Mouse (Mus musculus) MEL-GATA-1-ER (cell line): Measurements from ENCODE around the gene Phf21a.
"Not testable (repeated sequence)": the region's sequence is repeated elsewhere in the genome, so short reads cannot be mapped to it uniquely, and the experiment has no call there.

ENCODE experiments used
- DNase-seq: peaks from one replicate; pipeline ENCODE4 v3.0.0-alpha.2; 2012; ENCODE audit warnings: low read depth; ENCODE audit errors: extremely low read depth

The Phf21a gene

GRCm38 (mm10) chr2:92380495-92381050 is 287.7 kb downstream of the Phf21a start:
- DNase-seq, result no peak

DNA sequence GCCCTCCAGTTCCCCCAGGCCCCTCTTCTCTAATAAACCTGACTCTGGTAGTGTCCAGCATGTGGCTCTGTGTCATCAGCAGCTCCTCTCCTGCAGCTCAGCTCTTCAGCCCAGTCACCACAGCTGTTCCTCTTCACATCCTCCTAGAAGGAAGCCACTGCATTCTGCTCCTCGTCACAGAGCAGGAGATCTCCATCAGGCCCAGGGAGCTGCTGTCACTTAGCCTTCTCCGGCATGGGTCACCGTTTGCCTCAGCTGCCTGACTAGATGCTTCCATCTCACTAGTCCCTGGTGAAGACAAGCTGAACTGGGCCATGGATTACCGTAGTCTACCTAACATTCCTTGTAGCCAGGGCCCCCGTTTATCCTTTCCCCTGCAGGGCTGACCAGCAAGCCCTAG is 288.2 kb downstream of the Phf21a start:
- DNase-seq, result no peak

DNA sequence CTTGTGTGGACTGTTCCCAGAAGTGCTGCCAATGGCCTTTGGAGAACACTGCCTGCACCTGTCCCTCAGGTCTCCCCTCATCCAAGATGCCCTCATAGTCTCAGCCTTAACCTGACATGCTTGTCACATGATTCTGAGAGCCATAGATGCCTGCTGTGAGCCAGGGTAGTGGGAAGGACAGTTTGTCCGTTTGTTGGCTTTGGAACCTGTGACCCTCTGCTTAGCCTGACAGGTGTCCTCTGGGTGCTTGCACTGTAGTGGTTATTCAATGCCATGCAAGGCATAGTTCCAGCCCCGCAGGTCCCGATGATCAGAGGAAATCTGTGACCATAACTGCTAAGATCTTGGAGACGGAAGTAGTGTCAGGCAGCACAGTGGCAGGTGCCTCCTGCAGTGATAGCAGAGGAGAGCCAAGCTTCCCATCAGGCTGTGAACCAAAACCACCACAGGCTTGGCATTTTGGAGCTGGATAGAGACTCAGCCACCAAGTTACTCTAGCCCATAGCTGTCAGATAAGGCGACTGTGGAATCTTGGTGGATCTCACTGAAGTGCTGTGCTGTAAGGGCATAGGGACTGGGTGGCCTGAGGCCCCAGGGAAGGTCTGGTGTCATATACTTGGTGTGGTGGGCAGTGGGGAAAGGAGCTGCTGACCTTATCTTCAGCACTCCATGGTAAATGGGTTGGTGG is 289.1 kb downstream of the Phf21a start, which contains the start of gene 1700029I15Rik:
Gene 1700029I15Rik, plus strand, starts transcription at position 638 of the 688 bp plus-strand sequence.
- no peak for DNase-seq

GRCm38 (mm10) chr2:92382759-92383158 is 289.8 kb downstream of the Phf21a start:
- no peak for DNase-seq

DNA sequence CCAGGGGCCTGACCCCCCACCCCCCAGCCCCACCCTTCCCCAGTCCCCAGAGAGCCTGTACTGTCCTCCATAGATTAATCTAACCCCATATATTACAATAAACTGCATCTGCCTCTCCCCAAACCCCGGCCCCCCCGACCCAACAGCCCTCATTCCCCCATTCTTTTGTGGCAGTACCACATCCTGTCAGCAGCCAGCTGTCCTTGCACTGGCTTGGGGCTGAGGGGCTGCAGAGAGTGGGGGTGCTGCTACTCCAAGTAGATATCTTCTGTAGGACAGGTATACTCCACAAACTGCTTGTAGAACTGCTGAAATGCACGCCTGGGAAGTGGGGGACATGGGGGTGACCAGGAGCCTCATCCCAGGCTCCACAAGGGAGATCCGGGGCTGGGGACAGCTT is 291.2 kb downstream of the Phf21a start:
- no peak for DNase-seq

- no peak for DNase-seq
Observed at GRCm38 (mm10) chr2:92385113-92386051, 292.5 kb downstream of the Phf21a start.

DNA sequence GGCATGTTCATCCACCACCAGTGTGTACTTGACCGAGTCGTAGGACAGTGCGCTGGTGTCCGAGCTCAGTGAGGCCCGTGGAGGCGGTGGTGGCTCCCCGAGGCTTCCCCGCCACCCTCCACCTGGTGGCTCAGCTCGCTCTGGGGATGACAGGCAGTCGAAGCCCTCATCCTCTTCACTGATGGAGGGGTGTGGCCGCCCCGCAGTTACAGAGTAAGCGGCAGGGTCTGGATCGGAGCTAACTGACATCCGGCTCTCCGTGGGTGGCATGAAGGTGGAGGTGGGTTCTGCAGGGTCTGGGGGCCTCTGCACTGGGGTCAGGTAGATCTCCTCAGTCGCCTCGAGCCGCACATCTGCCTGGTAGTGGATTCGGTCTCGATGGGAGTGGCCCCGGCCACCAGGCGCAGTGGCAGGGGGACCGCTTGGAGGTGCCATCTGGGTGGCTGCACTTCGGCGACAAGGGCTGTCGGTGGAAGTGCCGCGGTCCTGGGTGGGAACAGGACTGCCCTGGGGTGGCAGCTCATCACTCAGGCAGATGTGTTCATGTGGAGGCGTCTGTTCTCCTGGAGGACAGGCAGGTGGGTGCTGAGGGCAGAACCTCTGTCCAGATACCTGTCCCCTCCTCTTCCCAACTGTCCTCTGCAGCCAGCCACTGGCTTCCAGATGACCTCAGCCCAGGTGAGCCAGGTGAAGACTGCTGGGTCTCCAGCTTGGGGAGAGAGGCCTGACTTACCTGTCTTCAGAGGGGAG is 294.1 kb downstream of the Phf21a start:
- DNase-seq, result no peak

DNA sequence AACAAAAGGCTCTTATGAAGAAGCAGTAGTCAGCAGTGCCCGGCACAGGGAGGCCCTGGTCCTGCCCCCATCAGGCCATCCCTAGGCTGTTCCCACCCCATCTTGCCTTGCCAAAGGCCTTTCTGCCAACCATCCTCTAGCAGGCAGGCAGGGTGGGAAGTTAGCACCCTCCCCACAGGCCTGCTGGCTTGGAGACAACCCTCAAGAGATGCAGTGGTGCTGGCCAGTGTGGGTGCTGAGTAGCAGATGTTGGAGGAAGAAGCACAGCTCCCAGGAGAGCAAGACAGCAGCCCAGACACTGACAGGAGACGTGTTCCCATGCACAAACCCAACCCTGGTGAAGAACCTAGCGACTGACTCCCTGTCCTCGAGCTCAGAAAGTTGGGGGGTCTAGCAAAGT is 294.7 kb downstream of the Phf21a start:
- no peak for DNase-seq

GRCm38 (mm10) chr2:92388081-92388517 is 295.2 kb downstream of the Phf21a start:
- DNase-seq, result no peak

DNA sequence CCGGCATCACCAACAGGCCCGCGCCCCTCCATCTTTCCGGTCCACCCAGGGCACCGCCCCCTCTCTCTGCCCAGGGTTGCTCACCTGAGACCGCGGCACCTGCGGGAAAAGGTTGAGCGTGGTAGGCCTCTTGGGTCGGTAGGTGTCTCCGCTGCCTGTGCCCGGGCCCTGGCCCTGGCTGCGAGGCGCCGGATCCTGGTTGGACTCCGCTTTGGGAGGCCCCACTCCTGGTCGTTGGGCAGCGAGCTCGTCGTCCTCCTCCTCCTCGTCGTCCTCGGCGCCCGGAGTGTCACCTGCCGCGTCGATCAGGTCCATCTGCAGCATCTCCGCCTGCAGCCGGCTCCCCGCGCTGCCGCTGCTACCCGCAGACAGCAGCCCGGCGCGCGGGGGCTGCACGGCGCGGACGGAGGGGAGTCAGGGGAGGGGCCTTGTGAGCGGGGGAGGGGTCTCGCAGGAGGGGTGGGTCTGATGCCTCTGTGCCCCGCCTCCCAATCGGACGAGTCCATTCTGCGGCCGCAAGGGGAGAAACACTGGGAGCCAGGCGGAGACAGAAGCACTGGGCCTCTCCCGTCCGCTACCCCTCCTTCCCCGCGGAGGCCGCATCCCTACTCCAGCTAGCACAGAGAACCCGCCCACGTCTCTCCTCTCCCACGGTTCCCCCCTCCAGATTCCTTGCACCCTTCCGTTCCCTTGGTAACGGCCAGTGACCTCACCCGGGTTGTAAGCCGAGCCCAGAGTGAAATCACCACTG is 296.1 kb downstream of the Phf21a start:
- peak; percentile 62 for DNase-seq

GRCm38 (mm10) chr2:92389645-92390044 is 296.7 kb downstream of the Phf21a start:
- no peak for DNase-seq

DNA sequence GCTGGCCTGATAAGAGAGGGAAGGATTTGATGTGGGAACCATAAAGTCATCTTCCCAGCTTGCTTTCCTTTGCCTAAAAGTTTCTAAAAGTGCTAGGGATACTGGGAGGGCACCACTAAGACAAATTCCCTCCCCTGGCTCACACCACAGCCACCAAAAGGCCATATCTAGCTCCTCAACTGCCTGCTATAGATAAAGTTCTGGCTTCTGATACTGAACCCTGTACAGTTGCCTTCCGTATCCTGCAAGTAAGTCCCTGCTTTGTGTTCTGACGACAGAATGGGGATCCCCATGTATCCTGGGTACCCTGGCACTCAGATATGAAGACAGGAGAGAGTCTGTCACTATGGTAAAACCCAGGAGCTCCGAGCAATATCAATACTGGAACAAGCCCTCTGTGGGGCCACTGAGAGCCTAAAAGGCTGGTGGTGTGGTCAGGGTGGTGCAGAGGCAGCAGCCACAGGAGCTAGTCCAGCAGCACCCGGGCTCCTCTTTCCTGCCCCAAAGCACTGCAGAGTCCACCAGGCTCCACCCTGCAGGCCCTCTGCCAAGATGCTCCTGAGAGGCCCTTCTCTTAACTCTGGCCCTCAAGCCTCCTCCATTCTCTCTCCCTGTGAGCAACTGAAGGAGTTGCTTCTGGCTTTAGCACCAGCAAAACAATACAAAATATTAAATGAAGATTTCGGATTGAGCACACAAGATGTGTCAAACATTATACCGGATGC is 297.5 kb downstream of the Phf21a start:
- no peak for DNase-seq

DNA sequence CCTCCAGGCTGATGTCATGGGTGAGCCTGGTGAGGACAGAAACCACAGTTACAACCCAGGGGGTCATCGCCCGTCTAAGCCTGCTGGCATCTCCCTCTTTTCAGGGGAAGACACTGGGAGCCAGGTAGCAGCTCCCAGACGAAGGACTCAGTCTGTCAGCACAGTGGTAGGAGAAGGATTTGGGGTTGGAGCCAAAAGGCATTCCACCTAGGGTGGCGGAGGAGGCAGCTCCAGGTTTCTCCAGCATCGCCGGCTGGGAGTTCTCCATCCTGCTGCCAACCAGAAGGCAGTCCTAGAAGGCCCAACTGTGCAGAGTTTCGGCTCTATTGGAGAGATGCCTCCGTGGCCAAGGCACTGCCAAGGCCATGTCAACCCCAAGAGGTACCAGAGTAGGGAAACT is 298.2 kb downstream of the Phf21a start:
- no peak for DNase-seq

DNA sequence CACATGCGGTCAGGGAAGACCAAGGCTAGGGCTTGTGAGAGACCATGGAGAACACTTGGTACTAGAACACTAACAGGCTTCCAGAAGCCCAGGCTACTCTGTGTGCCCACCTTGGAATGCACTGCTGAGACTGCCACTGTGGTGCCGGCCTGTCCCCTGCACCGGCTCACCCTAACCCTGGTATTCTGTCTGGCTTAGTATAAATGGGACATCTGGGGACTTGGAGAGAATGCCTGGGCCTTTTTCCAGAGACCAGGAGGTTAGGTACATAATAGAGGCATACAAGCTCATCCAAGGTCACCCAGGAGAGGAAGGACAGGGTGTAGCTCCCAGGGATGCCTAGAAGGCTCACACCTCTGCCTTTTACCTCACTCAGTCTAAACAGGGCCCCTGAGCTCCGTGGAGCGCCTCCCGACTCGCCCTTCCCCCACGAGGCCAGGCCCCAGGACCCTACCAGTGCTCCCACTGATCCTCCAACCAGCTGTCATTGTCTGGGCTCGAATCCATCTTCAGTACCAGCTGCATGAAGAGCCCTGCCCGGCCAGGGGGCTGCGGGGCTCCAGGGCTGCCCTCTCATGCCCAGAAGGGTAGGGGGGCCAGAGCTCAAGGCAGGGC is 298.9 kb downstream of the Phf21a start:
- no peak for DNase-seq

GRCm38 (mm10) chr2:92392318-92393264 is 299.7 kb downstream of the Phf21a start:
- DNase-seq, result no peak

DNA sequence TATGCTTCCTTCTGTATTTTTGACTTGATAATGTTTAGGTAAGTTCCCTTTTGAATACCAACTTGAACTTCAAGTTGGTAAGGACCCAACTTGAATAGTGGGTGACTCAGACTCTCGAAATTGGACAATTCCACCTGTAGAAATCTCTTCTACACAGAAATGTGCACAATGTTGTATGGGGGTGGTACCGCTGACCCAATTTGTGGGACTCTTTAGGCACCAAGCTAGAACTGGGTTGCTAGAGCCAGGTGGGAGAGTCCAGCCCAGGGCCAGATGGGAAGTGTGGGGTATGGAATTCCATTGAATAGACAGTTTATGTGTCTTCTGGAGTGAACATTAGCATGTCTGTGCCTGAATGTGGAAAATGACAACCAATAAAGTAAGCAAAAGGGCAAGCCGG is 302.6 kb downstream of the Phf21a start:
- no peak for DNase-seq

DNA sequence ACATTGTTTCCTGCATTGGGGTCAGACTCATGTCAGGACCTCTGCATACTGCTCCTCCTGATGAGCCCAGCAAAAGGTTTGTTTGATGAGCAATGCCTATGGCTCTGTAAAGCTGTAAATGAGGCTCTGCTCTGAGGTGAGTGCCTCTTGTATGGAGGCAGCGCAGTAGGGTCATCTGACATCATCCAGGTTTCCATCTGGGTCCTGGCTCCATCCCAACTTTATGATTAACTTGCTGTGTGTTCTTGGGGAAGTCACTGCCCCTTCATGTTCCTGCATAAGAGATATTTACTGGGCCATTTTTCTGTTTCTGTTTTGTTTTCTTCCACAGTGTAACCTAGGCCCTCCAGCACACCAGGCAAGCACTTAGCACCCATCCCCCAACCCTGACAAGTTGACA is 304.5 kb downstream of the Phf21a start:
- no peak for DNase-seq

- not testable (repeated sequence) for DNase-seq
Observed at GRCm38 (mm10) chr2:92399877-92400276, 307.0 kb downstream of the Phf21a start.
